Mouse (Mus musculus) urinary bladder, adult 2 months (tissue): ENCODE measurements around the gene Anapc5. TPM values are rescaled to one million over a fixed set of nuclear protein-coding genes. Genes with fewer than 3 reads are reported as not detected.

Source experiments
- DNase-seq: peaks from one replicate; pipeline ENCODE4 v3.0.0; 2022; ENCODE audit warnings: low spot score
- polyA plus RNA-seq: library from polyadenylated mRNA; depleted of rRNA; stranded (reverse); fragments of >200 nt; gene quantifications from 2 replicates; pipeline ENCODE4 v1.2.3, GENCODE M21; 2012

Anapc5 gene
- polyA plus RNA-seq, 1 experiment, result 530 TPM

DNA sequence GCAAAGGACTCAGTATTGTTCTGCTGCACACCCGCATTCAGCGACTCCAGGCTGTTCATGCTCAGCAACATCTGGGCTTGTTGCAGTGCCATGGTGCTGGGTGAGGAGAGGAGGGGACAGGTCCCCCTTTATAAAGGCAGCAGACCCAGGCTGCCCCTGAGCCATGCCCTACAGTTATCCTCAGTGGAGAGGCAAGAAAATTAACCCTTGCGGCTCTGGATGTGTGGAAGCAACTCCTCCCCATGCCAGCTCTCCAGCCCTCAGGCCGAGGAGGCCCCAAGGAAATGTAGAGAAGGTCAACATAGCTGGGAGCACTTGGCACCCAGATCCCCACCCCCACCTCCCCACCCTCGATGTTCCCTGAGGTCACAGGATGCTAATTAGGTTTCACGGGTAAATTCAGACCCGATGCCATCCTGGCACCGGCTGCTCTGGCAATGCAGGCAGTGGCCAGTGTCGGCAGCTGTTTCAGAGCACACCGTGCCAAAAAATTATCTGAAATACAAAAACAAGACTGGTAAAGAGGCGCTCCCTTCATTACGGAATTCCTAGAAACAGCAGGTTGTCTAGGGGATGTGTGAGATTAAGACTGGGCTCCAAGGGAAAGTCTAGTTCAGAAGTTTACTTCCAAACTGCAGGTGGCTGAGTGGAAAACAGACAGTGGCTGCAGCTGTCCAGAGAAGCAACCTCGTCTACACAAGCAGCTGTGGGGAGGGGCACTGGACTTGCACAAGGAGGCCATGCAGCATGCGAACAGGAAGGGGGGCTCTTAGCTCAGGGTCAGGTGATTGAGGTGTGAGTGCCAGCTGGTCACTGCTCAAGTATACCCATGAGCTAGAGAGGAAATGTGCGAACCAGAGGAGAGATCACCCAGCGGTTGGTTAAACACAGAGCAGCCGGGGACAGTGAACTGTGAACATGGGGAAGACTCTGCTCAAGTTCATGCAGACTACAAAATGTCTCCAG, 21.5 kb downstream of the Anapc5 start:
- no peak for DNase-seq

DNA sequence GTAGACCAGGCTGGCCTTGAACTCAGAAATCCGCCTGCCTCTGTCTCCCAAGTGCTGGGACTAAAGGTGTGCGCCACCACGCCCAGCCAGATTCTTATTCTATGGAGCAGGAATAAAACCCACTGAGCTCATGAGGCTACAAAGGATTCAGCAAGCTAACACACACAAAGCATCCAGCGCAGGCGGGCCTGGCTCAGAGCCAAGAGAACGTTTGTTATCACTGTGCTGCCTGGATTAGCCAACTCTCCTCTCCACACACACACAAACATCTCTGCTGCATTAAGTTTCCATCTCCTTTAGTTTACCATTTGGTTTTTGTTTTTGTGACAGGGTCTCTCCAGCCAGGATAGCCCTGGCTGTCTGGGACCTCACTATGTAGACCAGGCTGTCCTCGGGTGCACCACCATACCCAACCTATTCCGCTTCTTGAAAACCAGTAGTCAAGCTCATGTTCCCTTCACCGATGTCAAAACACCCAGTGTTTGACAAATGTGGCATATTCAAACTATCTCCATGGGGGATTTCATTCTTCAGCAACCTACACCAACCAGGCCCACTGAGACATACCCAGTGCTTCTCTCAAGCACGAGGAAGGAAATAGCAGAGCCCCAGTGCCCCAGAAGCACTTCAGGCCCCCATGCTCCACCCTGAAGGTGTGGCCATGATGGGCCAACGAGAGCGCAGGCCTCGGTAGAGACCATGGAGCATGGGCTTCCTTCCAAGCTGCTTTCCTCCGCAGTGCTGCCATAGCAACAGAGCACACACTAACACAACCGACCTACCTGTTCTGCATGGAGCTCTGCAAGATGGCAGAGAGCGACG, 22.4 kb downstream of the Anapc5 start:
- DNase-seq, result no peak

DNA sequence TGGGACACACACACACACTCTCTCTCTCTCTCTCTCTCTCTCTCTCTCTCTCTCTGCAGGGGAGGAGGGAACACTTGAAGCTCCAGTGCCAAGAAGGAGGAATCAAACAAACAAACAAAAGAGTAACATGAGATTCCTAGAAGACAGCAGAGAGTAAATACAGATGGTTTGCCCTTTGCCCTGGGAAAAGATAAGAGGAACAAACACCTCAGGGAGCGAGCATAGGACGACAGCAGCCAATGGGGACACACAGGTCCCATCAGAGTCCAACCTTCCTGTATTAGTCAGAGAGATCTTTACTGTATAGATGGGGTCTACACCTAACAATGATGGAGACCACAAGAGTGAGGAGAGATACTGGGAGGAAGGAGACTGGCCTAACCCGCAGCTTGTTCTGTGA, 23.3 kb downstream of the Anapc5 start:
- no peak for DNase-seq

DNA sequence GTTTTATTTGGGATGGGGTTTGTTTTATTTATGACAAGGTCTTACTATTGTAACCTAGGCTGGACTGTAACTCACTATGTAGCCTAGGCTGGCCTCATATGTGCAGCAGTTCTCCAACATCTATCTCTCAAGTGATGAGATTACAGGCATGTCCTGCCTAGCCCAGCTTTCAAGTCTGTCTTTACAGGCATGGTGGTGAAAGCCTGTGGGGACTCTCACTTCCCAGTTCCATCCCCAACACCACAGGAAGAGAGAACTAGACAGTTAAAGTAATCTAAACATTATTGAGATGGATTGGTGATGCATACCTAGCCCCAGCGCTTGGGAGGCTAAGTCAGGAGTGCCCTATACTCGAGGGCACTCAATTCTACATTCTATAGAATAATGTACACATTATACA, 32.4 kb downstream of the Anapc5 start:
- no peak for DNase-seq

DNA sequence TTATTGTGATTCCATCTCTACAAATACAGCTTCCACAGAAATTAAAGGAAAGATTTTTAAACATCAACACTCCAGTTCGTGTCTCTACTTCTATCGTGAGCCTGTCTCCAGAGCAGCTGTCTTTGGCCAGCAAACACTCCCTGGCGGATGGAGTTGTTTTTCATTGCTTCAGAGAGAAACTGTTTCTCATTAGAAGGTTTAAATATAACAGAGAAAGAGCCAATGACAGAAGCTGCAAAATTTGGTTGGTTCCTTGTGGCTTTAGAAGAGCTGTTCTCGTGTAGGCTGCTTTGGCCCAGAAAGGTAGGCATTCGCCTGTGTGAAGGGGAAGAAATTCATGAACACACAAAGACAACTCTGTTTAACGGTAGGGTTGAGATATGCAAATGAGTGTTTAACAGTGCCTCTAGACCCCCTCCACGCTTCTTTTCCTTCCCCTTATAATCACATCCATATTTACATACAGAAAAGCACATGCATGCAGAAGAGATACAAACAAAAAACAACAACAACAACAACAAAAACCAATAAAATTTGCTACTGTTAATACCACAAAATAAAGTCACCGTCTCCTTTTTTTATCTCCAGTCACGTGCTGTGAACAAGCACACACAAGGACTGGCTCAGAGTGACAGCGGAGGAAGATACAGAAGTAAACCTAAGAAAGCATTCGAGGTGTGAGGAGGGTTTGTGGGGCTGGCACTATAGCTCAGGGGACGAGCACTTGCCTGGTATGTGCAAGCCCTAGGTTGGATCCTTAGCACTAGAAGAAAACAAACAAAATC, 34.9 kb downstream of the Anapc5 start:
- DNase-seq, result no peak

DNA sequence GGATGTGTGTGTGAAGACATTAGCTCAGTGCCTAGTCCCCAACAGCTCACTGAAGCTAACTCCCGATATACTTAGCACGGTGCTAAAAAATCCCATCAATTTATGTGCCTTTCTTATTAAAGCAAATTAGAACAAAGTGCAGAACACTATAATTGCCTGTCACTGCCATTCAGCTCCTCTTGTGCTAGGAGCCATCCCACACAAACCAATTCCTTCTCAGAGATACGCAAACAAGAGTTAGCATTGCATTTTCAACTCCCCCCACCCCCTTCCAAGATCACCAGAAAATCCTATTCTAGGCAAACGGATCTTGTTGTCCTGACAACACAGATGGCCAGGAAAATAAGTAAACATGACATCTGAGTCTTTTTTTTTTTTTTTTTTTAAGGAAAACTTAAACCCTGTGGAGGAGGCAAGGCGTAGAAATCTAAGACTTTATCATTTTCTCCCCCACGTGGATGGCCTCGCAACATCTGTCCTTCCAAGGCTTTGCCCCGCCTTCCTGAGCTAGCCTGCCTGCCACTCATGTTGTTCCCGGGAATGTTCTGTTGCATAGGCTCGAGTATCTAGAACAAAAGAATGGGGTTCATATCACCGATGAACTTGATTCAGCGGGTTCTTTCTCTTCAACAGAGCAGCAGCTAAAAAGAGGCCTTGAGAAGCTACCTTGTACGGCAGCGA, 37.3 kb downstream of the Anapc5 start:
- DNase-seq, result no peak

DNA sequence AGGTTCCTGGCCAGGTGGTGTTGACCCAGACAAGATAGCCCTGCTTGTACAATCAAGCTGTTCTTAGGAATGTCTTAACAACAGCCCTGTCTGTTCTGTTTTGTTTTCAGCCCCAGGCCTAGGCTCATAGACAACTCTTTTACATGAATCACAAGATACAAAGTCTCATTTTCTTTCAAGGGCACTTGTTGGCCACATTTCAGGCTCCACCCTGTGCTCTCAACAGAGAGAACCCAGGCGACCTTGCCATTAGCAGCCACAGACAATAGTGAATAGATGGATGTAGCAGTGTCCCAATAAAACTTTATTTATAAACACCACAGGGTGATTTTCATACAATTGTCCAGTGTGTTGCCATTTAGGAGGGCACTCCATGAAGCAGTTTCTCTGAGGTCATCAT, 39.1 kb downstream of the Anapc5 start:
- no peak for DNase-seq

DNA sequence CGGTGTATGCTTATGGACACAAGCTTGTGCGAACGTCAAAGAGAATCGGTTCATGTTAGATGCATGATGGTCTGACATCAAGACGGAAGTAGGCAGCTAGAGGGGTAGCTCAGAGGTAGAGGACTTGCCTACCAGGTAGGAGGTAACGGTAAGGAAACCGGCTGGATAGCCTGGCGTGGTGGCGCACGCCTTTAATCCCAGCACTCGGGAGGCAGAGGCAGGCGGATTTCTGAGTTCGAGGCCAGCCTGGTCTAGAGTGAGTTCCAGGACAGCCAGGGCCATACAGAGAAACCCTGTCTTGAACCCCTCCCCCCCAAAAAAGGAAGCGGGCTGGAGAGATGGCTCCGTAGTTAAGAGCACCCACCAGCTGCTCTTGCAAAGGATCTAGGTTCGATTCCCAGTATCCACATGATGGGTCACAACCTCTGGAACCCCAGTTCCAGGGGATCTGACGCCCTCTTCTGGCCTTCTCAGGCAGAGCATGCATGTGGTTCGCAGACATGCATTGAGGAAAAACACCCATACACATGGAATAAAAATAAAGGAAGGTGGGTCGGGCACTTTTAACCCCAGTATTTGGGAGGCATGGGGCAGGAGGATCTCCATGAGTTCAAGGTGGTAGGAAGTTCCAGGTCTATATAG, 40.2 kb downstream of the Anapc5 start:
- DNase-seq, result no peak

DNA sequence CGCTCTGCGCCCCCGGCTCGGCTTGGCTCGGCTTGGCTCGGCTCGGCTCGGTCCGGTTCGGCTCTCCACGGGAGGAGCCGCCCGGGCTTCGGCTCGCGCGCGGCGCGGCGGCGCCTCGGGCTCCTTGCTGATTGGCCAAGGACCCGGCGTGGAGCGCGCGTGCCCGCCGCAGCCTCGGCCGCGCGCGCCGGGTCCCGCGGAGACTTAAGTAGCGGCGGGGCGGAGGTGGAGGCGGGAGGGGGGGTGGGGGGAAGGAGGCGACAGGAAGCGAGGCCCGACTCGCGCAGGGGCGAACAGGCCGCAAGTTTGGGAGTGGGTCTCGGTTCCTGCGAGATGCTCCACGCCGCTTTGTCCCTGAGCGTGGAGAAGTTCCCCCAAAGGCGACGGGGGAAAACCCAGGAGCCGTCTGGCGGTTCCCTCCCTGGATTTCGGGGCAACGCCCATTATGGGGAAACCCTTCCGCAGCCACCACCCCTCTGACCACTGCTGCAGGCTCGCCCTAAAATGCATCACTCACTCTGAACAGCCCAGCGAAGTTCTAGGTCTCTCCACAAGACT, 41.8 kb downstream of the Anapc5 start, which contains the start of gene Camkk2:
Camkk2 (minus strand) TSS at position 133 of the 558 bp plus-strand sequence.
- peak; percentile 73 for DNase-seq

DNA sequence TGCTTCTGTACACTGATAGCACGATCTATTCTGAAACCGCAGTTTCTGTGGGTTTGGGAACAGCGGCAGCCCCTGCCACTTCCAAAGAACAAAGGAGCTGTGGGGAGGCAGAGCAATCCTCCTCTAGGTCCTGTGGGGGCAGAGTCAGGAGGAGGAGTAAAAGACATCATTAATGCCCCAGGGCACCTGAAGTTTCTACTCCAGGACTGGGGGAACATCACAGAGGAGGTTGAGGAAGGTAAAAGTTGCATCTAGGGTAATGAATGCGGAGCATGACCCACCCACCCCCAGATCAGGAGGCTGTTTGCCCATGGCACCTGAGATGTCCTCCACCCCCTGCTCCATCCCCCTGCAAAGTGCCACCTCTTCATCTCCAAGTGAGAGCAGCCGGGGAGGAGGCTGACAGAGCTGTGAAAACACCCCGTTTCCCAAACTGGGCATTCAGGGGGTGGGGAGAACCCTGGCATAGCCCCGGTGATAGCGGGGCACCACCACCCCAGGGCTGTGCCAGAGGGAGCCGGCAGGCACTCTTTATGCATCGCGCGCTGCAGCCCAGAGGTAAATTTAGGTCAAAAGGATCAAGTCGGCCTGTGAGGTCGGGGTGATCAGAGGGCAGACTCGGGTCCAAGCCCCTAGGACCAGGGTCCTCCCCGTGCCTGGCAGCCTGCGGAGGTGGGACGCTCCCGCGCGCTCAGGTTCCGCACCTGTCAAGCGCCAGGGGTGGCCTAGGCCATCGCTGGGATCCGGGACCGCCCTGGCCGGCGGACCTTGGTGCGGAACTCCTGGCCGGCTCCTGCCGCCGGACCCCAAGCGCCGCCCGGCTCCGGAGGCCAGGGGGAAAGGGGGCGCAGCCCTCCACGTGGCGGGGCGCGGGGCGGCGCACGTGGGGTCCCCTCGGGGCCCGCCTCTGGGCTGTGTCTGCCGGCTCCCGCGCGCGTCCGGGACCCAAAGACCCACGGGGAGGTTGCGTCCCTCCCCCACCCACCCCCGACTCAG, 42.6 kb downstream of the Anapc5 start:
- DNase-seq, result peak; percentile 59

DNA sequence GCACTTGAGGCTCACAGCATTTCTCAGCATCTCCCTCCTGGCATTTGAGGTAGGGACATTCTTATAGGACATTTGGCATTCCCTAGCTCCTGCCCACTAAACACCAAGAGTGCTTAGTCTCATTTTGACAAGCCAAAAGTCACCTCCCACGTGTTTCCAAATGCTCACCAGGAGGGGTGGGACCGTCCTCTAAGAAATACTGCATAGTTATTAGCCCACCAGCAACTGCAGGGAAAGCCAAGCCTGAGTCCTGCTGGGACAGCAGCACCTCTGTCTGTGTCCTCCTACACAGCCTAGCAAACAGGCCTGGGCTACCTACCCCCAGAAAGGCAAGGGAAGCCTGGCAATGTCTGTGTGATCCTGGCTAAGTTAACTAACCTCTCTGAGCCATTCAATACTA, 43.8 kb downstream of the Anapc5 start:
- no peak for DNase-seq

DNA sequence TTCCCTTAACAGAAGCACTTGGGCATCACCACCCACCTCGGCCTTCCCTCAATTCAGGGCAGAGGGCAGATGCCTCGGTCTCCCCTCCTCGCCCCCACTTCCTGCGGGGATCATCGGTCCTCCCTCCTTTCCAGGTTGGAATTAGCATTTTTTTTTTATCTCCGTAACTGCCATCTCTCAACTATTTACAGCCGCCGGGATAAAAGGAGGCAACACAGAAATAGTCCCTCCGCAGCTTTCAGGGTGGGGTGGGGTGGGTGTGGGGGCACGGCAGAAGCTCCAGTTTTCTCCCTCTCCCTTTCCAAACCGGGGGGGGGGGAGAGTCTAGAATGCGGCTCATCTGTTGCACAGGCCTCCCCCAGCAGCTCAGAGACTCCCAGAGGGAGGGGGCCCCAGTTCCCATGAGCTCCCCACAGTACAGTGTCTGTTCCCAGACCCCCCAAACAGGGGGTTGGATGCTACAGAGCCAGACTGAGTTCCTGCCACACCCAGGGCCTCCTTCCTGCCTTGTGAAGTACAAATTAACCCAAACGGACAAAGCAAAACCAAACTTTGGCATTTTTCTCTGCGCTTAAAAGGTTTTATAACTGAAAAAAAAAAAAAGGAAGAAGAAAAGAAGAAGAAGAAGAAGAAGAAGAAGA, 45.4 kb downstream of the Anapc5 start:
- DNase-seq, result no peak

DNA sequence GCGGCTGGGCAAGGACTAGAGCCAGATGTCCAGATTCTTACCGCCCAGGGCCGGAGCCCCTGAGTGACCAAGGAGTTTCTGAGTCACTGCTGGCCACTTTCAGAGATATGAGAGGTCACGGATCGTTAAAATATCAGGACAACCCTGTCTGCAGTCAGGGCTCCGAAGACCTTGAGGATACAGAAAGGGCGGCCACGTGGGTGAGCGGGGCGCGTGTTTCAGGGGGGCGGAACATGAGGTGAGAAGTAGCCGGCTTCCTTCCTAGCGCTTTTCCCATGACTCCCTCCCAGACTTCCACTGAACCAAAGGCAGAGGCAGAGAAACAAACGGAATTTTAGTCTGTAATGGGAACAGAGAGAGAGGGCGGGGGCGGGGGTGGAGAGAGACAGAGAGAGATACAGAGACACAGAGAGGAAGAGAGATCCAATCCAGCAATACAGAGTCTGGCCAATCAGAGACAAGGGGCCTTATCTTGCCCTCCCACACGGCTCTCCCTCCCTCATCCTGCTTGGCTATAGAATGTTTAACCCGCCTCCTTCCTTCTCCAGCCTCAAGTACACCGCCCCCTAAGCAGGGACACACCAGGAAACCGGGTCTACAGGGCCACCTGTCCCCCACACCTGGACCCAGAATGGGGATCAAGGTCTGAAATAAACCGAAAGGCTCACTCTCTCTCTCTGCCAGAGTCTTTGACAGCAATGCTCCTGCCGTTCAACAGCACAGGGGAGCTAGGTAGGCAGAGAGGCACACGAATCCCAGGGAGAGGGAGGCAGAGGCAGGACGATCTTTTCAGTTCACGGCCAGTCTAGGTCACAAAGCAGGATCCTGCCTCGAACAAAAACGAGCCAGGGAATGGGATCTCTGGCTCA, 46.2 kb downstream of the Anapc5 start:
- DNase-seq, result no peak

DNA sequence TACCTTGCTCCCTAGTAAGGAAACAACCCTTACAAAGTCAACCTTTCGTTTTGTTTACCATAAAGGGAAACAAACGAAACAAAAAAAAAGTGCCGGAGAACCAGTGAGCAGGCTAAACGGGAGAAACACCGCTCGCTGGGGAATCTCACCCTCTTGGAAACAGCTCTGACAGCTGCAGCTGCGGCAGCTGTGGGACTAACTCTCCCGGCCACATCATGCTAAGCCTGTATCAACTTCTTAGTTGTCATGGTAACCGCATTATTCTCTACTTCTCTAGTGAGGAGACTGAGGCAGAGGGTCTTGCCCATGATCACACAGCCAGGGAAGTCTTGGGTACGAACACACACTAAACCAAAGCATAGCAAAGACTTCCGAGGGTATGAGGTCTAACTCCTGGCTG, 47.4 kb downstream of the Anapc5 start:
- no peak for DNase-seq

DNA sequence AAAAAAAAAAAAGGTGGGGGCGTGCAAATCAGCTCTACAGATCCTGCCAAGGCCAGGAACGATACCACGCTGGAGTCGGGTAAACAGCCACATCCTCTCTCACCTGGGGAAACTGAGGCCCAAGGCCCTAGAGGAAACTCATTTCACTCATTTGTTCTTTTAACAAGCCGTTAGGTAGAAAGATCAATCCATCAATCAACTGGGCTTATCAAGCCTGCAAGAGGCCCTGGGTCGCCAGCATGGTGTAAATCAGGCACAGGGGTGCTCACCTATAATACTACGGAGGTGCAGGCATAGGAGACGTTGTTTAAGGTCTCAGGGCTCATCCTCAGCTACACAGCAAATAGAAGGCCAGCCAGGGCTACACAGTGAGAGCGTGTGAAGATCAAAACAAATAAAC, 49.7 kb downstream of the Anapc5 start:
- no peak for DNase-seq

DNA sequence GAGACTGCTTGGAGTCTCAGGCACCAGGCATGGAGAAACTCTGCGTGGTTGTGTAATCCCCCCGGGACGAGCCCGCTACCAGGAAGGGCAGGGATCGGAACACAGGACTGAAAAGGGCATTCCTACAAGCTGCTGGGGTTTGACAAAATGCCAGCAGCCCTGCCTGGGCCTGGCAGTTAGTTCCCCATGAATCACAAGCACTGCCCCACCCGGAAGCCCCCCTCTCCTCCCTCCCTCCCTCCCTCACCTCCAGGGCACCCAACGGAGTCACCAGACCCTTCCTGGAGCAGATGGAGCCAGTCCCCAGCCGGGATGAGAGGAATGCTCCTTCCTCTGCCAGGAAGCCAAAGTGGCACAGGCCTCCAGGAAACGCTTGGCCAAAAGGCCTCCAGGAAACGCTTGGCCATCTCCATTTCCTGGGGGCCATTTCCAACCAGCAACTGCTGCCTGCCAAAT, 50.3 kb downstream of the Anapc5 start:
- DNase-seq, result peak; percentile 51

DNA sequence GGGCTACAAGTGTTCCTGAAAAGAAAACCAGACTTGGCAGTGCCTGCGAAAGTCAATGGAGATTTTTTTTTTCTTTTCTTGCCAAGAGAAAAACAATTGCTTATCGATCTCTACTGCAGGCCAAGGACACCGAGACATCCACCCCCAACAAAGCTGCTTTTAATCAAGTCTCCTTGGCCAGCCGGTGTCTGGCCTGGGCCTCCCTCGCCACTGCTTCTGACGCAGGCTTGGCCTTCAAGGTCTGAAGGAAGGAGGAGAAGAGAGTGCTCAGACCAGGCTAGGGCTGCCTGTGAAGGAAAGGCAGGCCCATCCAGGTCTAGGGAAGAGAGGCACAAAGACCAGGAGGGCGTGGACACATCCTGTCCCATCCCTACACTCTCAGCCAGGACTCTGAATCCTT, 50.8 kb downstream of the Anapc5 start:
- DNase-seq, result no peak
